Mouse (Mus musculus) hindbrain, embryonic 16.5 days (tissue): Measurements from ENCODE around the gene Anks1. TPM values are rescaled to one million over a fixed set of nuclear protein-coding genes. Genes with fewer than 3 reads are reported as not detected.

ENCODE experiments used
- ATAC-seq: fragments of 200-750 bp; cut with Nextera tagmentation; 2 replicates; pipeline ENCODE4 v1.8.0; 2017; ENCODE audit warnings: moderate TSS enrichment, moderate library complexity
- H3K27ac ChIP-seq: fragments of 300-500 bp; sonication (generic); 2 replicates; pipeline ENCODE4 v1.5.1; 2014; ENCODE audit warnings: low read depth, mild to moderate bottlenecking, control low read depth, low read length, moderate library complexity
- H3K27me3 ChIP-seq: fragments of 300-500 bp; sonication (generic); replicated peaks from 2 replicates; pipeline ENCODE4 v1.6.1; 2014; ENCODE audit warnings: low read length; ENCODE audit not compliant: control insufficient read depth, insufficient read depth
- H3K36me3 ChIP-seq: fragments of 300-500 bp; sonication (generic); 2 replicates; pipeline ENCODE4 v1.6.1; 2014; ENCODE audit warnings: mild to moderate bottlenecking, low read length, moderate library complexity, mixed read lengths; ENCODE audit not compliant: control insufficient read depth, insufficient read depth
- H3K4me1 ChIP-seq: fragments of 300-500 bp; sonication (generic); 2 replicates; pipeline ENCODE4 v1.6.1; 2014; ENCODE audit warnings: low read depth, low read length; ENCODE audit not compliant: control insufficient read depth, insufficient read depth
- H3K4me2 ChIP-seq: fragments of 300-500 bp; sonication (generic); 2 replicates; pipeline ENCODE4 v1.6.1; 2014; ENCODE audit warnings: mild to moderate bottlenecking, low read length, control low read depth, moderate library complexity
- H3K4me3 ChIP-seq: fragments of 300-500 bp; sonication (generic); 2 replicates; pipeline ENCODE4 v1.5.1; 2014; ENCODE audit warnings: mild to moderate bottlenecking, low read length, control low read depth, moderate library complexity
- H3K9ac ChIP-seq: fragments of 300-500 bp; sonication (generic); 2 replicates; pipeline ENCODE4 v1.6.1; 2014; ENCODE audit warnings: low read depth, mild to moderate bottlenecking, control low read depth, low read length, moderate library complexity
- H3K9me3 ChIP-seq: fragments of 300-500 bp; sonication (generic); 2 replicates; pipeline ENCODE4 v1.6.1; 2014; ENCODE audit warnings: mild to moderate bottlenecking, low read length, moderate library complexity; ENCODE audit not compliant: control insufficient read depth
- WGBS: fragments of 180-500 bp; shearing (Covaris S2); extraction: QIAGEN DNeasy Blood & Tissue Kit; methylation state at CpG from one replicate; pipeline ENCODE4 v1.1.7; 2014; 5-methylcytosine and 5-hydroxymethylcytosine counted together
- polyA plus RNA-seq: library from polyadenylated mRNA; unstranded; fragments of >200 nt; fragmentation: Nextera tagmentation; extraction: Ambion mirVana; gene quantifications from 2 replicates; pipeline ENCODE4 v1.2.1, GENCODE M21; 2015

The Anks1 gene
- polyA plus RNA-seq, 1 experiment from 2014 or later: 44.0 TPM

DNA sequence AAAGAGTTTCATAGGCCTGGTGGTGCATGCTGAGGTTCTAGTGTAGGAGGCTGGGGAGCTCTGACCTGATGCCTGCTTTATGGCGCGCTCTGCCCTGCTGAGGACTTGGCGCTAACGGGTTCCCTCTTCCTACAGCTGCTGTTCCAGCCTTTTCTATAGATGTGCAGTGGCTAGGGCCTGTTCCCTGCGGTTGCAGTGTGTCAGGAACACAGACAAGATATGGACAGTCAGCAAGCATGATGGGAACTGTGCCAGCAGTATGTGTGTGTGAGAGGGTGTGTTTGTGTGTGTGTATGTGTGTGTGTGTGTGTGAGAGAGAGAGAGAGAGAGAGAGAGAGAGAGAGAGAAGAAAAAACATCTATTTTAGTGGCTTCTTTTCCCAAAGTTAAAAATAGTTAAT, 29.9 kb downstream of the Anks1 start:
- H3K36me3 ChIP-seq: no peaks in the 10 kb centered on the region
- H3K27ac ChIP-seq: no peak overlapping the region
- no peak for ATAC-seq
- H3K9me3 ChIP-seq: no peaks in the 10 kb centered on the region
- no peak overlapping the region for H3K4me2 ChIP-seq
- no peak overlapping the region for H3K4me3 ChIP-seq
- peaks cover 14% of the 10 kb centered on the region for H3K4me1 ChIP-seq
- no peak overlapping the region for H3K9ac ChIP-seq
- 83% methylated on average over 5 of the region's 5 CpGs for WGBS
- H3K27me3 ChIP-seq: no peaks in the 10 kb centered on the region

GRCm38 (mm10) chr17:27940352-27940751, 31.2 kb downstream of the Anks1 start:
- Histone ChIP-seq H3K27me3 (no peaks in the 10 kb centered on the region), H3K4me1 (peaks cover 15% of the 10 kb centered on the region), H3K9ac (no peak overlapping the region), H3K4me2 (no peak overlapping the region), H3K36me3 (no peaks in the 10 kb centered on the region), H3K4me3 (no peak overlapping the region), H3K27ac (no peak overlapping the region; the same call in 1 of the 2 replicates), H3K9me3 (no peaks in the 10 kb centered on the region)
- no peak for ATAC-seq
- WGBS: 77% methylated on average over 4 of the region's 4 CpGs

- Histone ChIP-seq H3K27ac (no peak overlapping the region), H3K9ac (no peak overlapping the region), H3K36me3 (no peaks in the 10 kb centered on the region), H3K27me3 (no peaks in the 10 kb centered on the region), H3K4me1 (peaks cover 21% of the 10 kb centered on the region), H3K9me3 (no peaks in the 10 kb centered on the region), H3K4me2 (no peak overlapping the region), H3K4me3 (no peak overlapping the region)
- WGBS: 79% methylated on average over 4 of the region's 5 CpGs
- ATAC-seq: no peak
These were observed 32.1 kb downstream of the Anks1 start for GRCm38 (mm10) chr17:27941178-27941577.

- Histone ChIP-seq H3K4me3 (no peak overlapping the region), H3K27me3 (no peaks in the 10 kb centered on the region), H3K9ac (no peak overlapping the region), H3K4me1 (peaks cover 26% of the 10 kb centered on the region), H3K4me2 (no peak overlapping the region), H3K36me3 (no peaks in the 10 kb centered on the region), H3K9me3 (no peaks in the 10 kb centered on the region), H3K27ac (no peak overlapping the region)
- WGBS: 66% methylated on average over 2 of the region's 2 CpGs
- no peak for ATAC-seq
These were observed 32.6 kb downstream of the Anks1 start for GRCm38 (mm10) chr17:27941698-27942097.

DNA sequence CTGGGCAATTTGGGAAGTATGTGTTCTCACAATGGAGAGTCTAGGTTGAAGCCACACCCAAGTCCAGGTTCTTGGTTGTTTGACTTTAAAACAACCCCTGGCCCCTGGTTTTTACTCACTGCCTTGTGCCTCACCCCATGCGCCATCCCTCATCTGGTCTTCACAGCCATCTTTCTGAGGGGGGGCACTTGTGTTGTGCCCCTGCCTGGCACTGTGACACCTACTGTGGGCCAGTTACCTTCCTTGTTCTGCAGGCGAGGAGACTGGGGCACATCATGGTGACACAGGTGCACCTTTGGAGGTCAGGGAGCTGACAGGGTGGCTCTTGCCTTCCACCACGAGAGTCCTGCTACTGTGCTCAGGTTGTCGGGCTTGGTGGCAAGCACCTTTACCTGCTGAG, 33.0 kb downstream of the Anks1 start:
- WGBS: 90% methylated on average over 4 of the region's 4 CpGs
- H3K4me1 ChIP-seq: peaks cover 26% of the 10 kb centered on the region

GRCm38 (mm10) chr17:27945546-27946216, 36.6 kb downstream of the Anks1 start:
- no peak overlapping the region for H3K9ac ChIP-seq
- peak; percentile 74 for ATAC-seq
- no peak overlapping the region for H3K4me3 ChIP-seq
- H3K4me1 ChIP-seq: peaks cover 12% of the 10 kb centered on the region
- H3K9me3 ChIP-seq: no peaks in the 10 kb centered on the region
- 43% methylated on average over 6 of the region's 6 CpGs for WGBS
- H3K27me3 ChIP-seq: no peaks in the 10 kb centered on the region
- H3K27ac ChIP-seq: peak overlapping the region; percentile 62
- H3K36me3 ChIP-seq: no peaks in the 10 kb centered on the region
- H3K4me2 ChIP-seq: no peak overlapping the region

More for the DNA sequence above, 33.0 kb downstream of the Anks1 start:
- ATAC-seq: no peak
- H3K36me3 ChIP-seq: no peaks in the 10 kb centered on the region
- no peak overlapping the region for H3K9ac ChIP-seq
- no peaks in the 10 kb centered on the region for H3K9me3 ChIP-seq
- H3K4me3 ChIP-seq: no peak overlapping the region
- no peak overlapping the region for H3K4me2 ChIP-seq
- no peaks in the 10 kb centered on the region for H3K27me3 ChIP-seq
- no peak overlapping the region for H3K27ac ChIP-seq

DNA sequence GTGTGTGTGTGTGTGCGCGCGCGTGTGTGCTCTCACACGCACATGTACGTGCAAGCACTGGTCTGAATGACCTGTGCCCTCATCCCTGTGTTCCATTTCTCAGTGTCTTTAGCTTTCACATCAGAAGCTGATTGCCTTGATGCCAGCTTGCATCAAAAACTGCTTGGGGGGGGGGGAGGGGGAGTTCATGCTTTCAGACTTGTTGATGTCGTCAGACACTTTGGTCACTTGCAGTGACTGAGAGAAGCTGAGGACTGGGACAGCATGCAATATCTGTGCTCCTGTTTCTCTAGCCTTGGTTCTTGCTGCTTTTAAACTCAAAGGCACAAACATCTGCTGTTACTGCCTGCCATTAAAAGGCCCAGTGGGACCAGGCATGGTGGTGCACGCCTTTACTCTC, 37.3 kb downstream of the Anks1 start:
- Histone ChIP-seq H3K27me3 (no peaks in the 10 kb centered on the region), H3K4me3 (no peak overlapping the region), H3K4me1 (peaks cover 12% of the 10 kb centered on the region), H3K27ac (peak overlapping the region; percentile 49), H3K4me2 (no peak overlapping the region), H3K36me3 (no peaks in the 10 kb centered on the region), H3K9ac (no peak overlapping the region), H3K9me3 (no peaks in the 10 kb centered on the region)
- ATAC-seq: no peak
- 73% methylated on average over 8 of the region's 8 CpGs for WGBS

DNA sequence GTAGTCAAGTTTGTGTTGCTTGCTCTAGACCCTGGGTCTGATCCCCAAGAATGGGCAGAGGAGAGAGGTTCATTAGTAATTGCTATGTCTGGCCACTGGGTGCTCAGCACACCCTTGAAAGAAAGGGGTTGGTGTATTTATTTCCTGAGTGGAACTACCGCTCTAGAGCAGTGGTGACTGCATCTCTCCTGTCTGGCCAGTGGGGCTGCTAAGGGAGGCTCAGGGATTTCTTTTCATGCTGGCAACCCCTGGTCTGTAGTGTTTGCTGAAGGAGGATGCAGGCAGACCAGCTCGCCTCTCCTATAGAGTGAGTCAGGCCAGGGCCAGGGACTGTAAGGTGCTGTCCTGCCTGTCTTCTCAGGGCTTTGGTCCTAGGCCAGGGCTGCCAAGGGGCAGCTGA, 38.0 kb downstream of the Anks1 start:
- Histone ChIP-seq H3K4me3 (no peak overlapping the region), H3K27me3 (no peaks in the 10 kb centered on the region), H3K4me1 (peaks cover 12% of the 10 kb centered on the region), H3K36me3 (no peaks in the 10 kb centered on the region), H3K9ac (no peak overlapping the region), H3K4me2 (no peak overlapping the region), H3K9me3 (no peaks in the 10 kb centered on the region), H3K27ac (no peak overlapping the region)
- WGBS: 75% methylated on average over 2 of the region's 2 CpGs
- no peak for ATAC-seq

DNA sequence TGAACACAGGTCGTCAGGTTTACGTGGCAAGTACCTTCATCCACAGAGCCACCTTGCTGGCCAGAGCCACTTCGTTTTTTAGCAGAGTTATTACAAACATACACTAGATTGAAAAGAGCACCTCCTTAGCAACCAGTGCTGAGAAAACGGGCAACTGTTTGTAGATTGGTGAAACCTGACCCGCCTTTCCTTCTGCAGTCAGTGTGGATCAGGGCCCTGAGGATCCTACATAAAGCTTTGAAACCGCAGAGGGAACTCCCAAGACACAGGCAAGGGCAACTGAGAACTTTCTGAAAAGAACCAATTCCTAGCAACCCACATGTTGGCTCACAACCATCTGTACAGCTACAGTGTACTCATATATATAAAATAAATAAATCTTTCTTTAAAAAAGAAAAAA, 44.0 kb downstream of the Anks1 start:
- Histone ChIP-seq H3K4me3 (no peak overlapping the region), H3K9ac (no peak overlapping the region), H3K27me3 (no peaks in the 10 kb centered on the region), H3K4me2 (no peak overlapping the region), H3K36me3 (no peaks in the 10 kb centered on the region), H3K27ac (no peak overlapping the region), H3K4me1 (no peaks in the 10 kb centered on the region), H3K9me3 (no peaks in the 10 kb centered on the region)
- 78% methylated on average over 6 of the region's 6 CpGs for WGBS
- ATAC-seq: no peak
